Mouse (Mus musculus) testis, adult 2 months (tissue): ENCODE data around the gene Spc25. TPM values are rescaled to one million over a fixed set of nuclear protein-coding genes. Genes with fewer than 3 reads are reported as not detected.

Source experiments
- H3K27ac ChIP-seq: fragments of 200-500 bp; 2 replicates; pipeline ENCODE4 v1.5.1; 2012; ENCODE audit warnings: low read depth, low read length; ENCODE audit not compliant: control insufficient read depth, insufficient read depth
- H3K27me3 ChIP-seq: fragments of 200-500 bp; 2 replicates; pipeline ENCODE4 v1.6.1; 2012; ENCODE audit warnings: mild to moderate bottlenecking, low read length, moderate library complexity; ENCODE audit not compliant: control insufficient read depth, insufficient read depth
- H3K36me3 ChIP-seq: fragments of 200-500 bp; 2 replicates; pipeline ENCODE4 v1.6.1; 2012; ENCODE audit warnings: mild to moderate bottlenecking, low read length; ENCODE audit not compliant: control insufficient read depth, insufficient read depth
- H3K4me1 ChIP-seq: fragments of 200-500 bp; 2 replicates; pipeline ENCODE4 v1.6.1; 2012; ENCODE audit warnings: low read length; ENCODE audit not compliant: control insufficient read depth, insufficient read depth
- H3K4me3 ChIP-seq: fragments of 200-500 bp; 2 replicates; pipeline ENCODE4 v1.5.1; 2012; ENCODE audit warnings: low read depth, mild to moderate bottlenecking, low read length, moderate library complexity, mixed read lengths; ENCODE audit not compliant: control insufficient read depth
- CTCF ChIP-seq: fragments of 200-500 bp; IDR thresholded peaks from 2 replicates; pipeline ENCODE4 v1.5.1; 2012; ENCODE audit warnings: low read depth, mild to moderate bottlenecking, inconsistent platforms, low read length, moderate library complexity; ENCODE audit not compliant: control insufficient read depth, insufficient read depth, insufficient replicate concordance
- POLR2A ChIP-seq: fragments of 200-500 bp; IDR thresholded peaks from 2 replicates; pipeline ENCODE4 v1.6.1; 2012; ENCODE audit warnings: low read depth, mild to moderate bottlenecking, inconsistent platforms, low read length, moderate library complexity; ENCODE audit not compliant: control insufficient read depth
- polyA plus RNA-seq: library from polyadenylated mRNA; depleted of rRNA; stranded (reverse); fragments of >200 nt; gene quantifications from 2 replicates; pipeline ENCODE4 v1.2.3, GENCODE M21; 2012; rRNA removed

Spc25 gene
- polyA plus RNA-seq, 1 experiment, result 6.8 TPM

DNA sequence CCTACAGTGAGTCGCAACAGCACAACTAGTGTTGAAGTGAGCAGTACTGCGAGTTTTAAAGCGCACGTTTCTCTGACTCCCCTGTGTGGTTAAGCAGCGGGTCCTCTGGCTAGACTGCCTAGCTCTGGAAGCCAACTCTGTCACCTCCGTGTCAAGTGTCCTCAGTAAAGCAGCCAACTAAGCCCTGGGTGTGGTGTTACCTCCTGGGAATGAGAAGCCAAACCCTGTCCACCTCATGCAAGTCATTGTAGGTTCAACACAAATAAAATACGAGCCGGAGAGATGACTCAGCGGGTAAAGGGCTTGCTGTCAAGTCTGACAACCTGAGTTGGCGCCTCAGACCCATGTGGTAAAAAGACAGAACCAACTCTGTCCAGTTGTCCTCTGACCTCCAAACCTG lies 56.8 kb downstream of the Spc25 start:
- Histone ChIP-seq H3K27me3 (no peaks in the 10 kb centered on the region), H3K4me3 (no peak overlapping the region)
- no peak for TF ChIP-seq CTCF
- no peak for TF ChIP-seq POLR2A

DNA sequence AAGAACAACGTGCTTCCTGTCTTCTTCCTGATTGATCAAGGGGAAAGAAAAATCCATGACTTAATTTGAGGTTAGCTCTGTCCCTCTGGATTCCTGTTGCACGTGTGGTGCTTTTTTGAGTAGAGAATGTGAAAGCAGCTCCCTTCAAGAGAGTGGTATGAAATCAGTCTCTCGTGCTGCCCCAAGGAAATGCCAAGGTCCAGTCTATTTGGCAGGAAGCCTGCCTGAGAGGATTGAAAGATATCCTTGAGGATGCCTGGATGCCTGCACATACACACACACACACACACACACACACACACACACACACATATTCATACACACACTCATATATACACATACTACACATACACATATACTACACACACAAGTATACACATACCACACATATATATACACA lies 57.3 kb downstream of the Spc25 start:
- Histone ChIP-seq H3K36me3 (no peaks in the 10 kb centered on the region), H3K4me3 (no peak overlapping the region), H3K27ac (no peak overlapping the region), H3K27me3 (no peaks in the 10 kb centered on the region), H3K4me1 (no peaks in the 10 kb centered on the region)
- no peak for TF ChIP-seq CTCF
- TF ChIP-seq POLR2A, result no peak

More for the DNA sequence above, 56.8 kb downstream of the Spc25 start:
- H3K36me3 ChIP-seq, result no peaks in the 10 kb centered on the region
- no peaks in the 10 kb centered on the region for H3K4me1 ChIP-seq
- no peak overlapping the region for H3K27ac ChIP-seq

Other genes starting within 250 kb of the Spc25 start
- gene Nostrin, start 70.4 kb downstream of the Spc25 start, polyA plus RNA-seq, result 0.20 TPM in 1 of 2 replicates, not detected in the other
- 0.05 and 0.25 TPM in 2 replicates for gene G6pc2, start 4.9 kb upstream of the Spc25 start, polyA plus RNA-seq
- gene Abcb11, start 136.4 kb upstream of the Spc25 start, polyA plus RNA-seq, result 2.2 and 3.0 TPM in 2 replicates
- not detected in 2 replicates for gene Dhrs9, start 174.3 kb upstream of the Spc25 start, polyA plus RNA-seq